Mouse (Mus musculus) kidney, embryonic 14.5 days (tissue): ENCODE measurements around the gene Serpinc1. TPM values are rescaled to one million over a fixed set of nuclear protein-coding genes. Genes with fewer than 3 reads are reported as not detected.
A peak's percentile ranks its signal among the peaks of the same experiment; 100 is the strongest.

ENCODE experiments used
- ATAC-seq: fragments of 200-750 bp; cut with Nextera tagmentation; 2 replicates; pipeline ENCODE4 v1.8.0; 2017; ENCODE audit warnings: moderate number of reproducible peaks, mild to moderate bottlenecking, moderate TSS enrichment, moderate library complexity; ENCODE audit not compliant: low FRiP score, low TSS enrichment
- H3K27ac ChIP-seq: fragments of 300-500 bp; sonication (generic); 2 replicates; pipeline ENCODE4 v1.5.1; 2014; ENCODE audit warnings: low read depth, mild to moderate bottlenecking, low read length, moderate library complexity, mixed read lengths
- H3K27me3 ChIP-seq: fragments of 300-500 bp; sonication (generic); 2 replicates; pipeline ENCODE4 v1.6.1; 2014; ENCODE audit warnings: mild to moderate bottlenecking, low read length; ENCODE audit not compliant: control insufficient read depth, insufficient read depth
- H3K36me3 ChIP-seq: fragments of 300-500 bp; sonication (generic); 2 replicates; pipeline ENCODE4 v1.6.1; 2014; ENCODE audit warnings: low read length, mixed read lengths; ENCODE audit not compliant: control insufficient read depth, insufficient read depth
- H3K4me1 ChIP-seq: fragments of 300-500 bp; sonication (generic); 2 replicates; pipeline ENCODE4 v1.6.1; 2014; ENCODE audit warnings: low read length, mixed read lengths; ENCODE audit not compliant: control insufficient read depth, insufficient read depth
- H3K4me2 ChIP-seq: fragments of 300-500 bp; sonication (generic); replicated peaks from 2 replicates; pipeline ENCODE4 v1.6.1; 2014; ENCODE audit warnings: low read depth, mild to moderate bottlenecking, low read length
- H3K4me3 ChIP-seq: fragments of 300-500 bp; sonication (generic); 2 replicates; pipeline ENCODE4 v1.5.1; 2014; ENCODE audit warnings: mild to moderate bottlenecking, low read length
- H3K9ac ChIP-seq: fragments of 300-500 bp; sonication (generic); 2 replicates; pipeline ENCODE4 v1.6.1; 2014; ENCODE audit warnings: low read depth, mild to moderate bottlenecking, low read length, moderate library complexity
- H3K9me3 ChIP-seq: fragments of 300-500 bp; sonication (generic); 2 replicates; pipeline ENCODE4 v1.6.1; 2016; ENCODE audit warnings: low read length; ENCODE audit not compliant: control insufficient read depth
- WGBS: fragments of 180-500 bp; shearing (Covaris S2); extraction: QIAGEN DNeasy Blood & Tissue Kit; methylation state at CpG from one replicate; pipeline ENCODE4 v1.1.7; 2014; 5-methylcytosine and 5-hydroxymethylcytosine counted together
- polyA plus RNA-seq: library from polyadenylated mRNA; unstranded; fragments of >200 nt; fragmentation: Nextera tagmentation; extraction: Ambion mirVana; gene quantifications from 2 replicates; pipeline ENCODE4 v1.2.1, GENCODE M21; 2014

Gene Serpinc1
- polyA plus RNA-seq, 1 experiment from 2014 or later, result 1.9 TPM

DNA sequence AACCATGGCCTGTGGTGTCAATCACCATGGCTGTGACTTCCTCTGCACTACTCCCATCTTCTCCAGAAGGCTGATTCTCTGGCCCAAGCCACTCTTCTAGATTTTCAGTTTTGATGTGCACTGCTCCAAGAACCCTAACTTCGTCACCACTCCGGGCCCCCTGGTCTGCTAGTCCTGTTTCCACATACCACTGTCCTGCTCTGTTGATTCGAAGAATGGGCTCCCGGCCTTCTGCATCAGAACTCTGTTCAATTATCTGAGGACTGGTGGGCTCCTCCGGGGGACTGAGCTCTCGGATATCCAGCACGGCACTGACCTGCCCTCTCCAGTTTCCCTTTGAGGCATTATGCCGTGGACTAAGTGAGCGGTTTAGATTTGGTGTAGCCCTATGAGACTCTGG lies 53.5 kb downstream of the Serpinc1 start:
- Histone ChIP-seq H3K36me3 (peaks cover 42% of the 10 kb centered on the region), H3K4me1 (no peaks in the 10 kb centered on the region), H3K27ac (no peak overlapping the region), H3K4me3 (no peak overlapping the region), H3K27me3 (no peaks in the 10 kb centered on the region), H3K4me2 (no peak overlapping the region), H3K9me3 (no peaks in the 10 kb centered on the region), H3K9ac (no peak overlapping the region)
- 84% methylated on average over 9 of the region's 9 CpGs for WGBS
- no peak for ATAC-seq

DNA sequence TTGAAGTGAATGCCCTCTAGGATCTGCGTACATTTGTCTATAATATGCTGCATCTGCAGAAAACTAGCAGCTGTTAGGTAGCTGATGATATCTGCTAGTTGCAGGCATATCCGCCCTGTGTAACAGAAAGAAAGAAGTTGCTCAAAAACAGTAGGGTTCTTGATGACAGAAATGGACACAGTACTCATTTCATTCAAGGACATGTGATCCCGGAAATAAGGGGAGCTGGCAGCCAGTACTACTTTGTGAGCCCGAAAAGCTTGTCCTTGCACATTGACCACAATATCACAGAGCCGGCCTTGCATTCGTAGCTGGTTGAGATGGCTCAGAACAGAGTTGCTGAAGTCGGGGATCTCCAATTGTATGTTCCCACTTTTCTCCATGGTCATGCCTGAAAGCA lies 54.0 kb downstream of the Serpinc1 start:
- Histone ChIP-seq H3K27me3 (no peaks in the 10 kb centered on the region), H3K4me3 (no peak overlapping the region), H3K36me3 (peaks cover 46% of the 10 kb centered on the region), H3K4me1 (no peaks in the 10 kb centered on the region; the same call in 1 of the 2 replicates), H3K9me3 (no peaks in the 10 kb centered on the region), H3K27ac (no peak overlapping the region), H3K4me2 (no peak overlapping the region), H3K9ac (no peak overlapping the region)
- WGBS, result 92% methylated on average over 7 of the region's 7 CpGs
- no peak for ATAC-seq

- Histone ChIP-seq H3K9ac (peak overlapping the region; percentile 97), H3K4me1 (peaks cover 2% of the 10 kb centered on the region; the same call in 1 of the 2 replicates), H3K27me3 (no peaks in the 10 kb centered on the region), H3K36me3 (peaks cover 61% of the 10 kb centered on the region), H3K27ac (peak overlapping the region; percentile 85), H3K4me3 (peak overlapping the region; percentile 92), H3K9me3 (no peaks in the 10 kb centered on the region), H3K4me2 (peak overlapping the region; percentile 58)
- no peak for ATAC-seq
- under 1% methylated on average over 21 of the region's 21 CpGs for WGBS
Observed at GRCm38 (mm10) chr1:161033856-161034434, 55.6 kb downstream of the Serpinc1 start.

DNA sequence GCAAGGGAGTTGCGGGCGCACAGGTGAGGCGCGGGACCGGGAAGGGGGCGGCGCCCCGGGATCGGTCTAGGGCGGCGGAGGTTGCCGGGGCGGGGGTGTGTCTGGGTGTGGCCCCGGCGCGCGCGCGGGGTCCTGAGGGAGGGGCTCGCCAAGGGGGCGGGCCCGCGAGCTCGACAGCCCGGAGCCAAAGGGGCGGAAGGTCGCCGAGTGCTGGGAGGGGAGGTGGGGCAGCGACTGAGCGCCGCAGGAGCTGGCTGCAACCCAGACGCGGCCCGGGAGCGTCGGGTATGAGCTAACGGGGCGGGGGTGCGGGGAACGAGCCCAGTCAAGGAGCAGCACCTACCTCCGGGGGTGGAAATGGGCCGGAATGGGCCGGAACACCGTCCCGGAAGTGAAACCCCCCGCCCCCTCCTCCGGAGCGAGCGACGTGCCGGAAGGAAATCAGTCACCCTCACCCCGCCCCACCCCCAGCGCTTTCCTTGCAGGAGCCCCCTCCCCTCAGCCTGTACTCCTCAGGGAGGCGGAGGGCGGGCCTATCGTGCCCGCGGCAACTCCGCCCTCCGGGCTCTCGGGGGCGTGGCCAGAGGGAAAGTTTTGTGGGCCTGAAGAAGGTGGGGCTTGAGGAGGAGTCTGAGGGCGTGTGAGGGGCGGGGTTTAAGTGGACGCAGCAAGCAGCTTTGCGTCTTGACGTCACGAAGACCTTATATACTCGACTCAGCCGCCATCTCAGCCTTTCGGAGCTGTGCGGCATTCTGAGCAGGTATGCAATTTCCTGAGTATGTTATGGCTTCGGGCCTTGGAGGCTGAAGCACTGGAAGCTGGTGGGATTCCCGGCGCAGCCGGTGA lies 56.3 kb downstream of the Serpinc1 start, which contains the start of gene Zbtb37:
Gene Zbtb37 (minus strand): TSS at position 415 of the 846 bp plus-strand sequence.
- ATAC-seq, result peak; percentile 92
- Histone ChIP-seq H3K27me3 (no peaks in the 10 kb centered on the region), H3K4me3 (peak within 1 kb of the TSS; percentile 92), H3K27ac (peak within 1 kb of the TSS; percentile 91), H3K9me3 (no peaks in the 10 kb centered on the region), H3K4me2 (peak within 1 kb of the TSS; percentile 82), H3K9ac (peak within 1 kb of the TSS; percentile 97), H3K36me3 (peaks cover 62% of the 10 kb centered on the region), H3K4me1 (peaks cover 2% of the 10 kb centered on the region; the same call in 1 of the 2 replicates)
- under 1% methylated on average over 74 of the region's 76 CpGs for WGBS

DNA sequence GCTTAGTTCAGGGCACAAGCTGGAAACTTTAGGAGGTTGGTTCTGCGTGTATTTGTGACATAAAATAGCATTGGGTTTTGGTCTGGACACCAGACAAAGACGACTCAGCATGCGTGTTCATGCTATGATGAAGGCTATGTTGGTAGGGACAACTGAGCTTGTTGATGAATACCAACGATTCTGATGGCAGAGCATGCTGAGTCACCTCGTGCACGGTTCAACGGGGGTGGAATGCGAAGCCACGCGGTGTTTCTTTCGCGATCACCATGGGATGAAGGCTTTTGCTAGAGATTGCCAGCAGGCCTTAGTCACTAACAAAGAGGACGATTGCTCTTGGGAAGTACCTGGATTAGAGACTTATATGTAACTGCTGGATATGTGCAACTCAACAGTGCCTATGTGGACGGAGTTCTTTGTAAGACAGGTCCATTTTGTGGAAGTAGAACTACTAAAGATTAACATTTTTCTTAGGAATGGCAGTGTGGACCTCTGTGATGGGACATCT lies 56.9 kb downstream of the Serpinc1 start:
- ATAC-seq, result peak; percentile 5; the same call in 1 of the 2 replicates
- Histone ChIP-seq H3K4me2 (peak overlapping the region; percentile 82), H3K4me3 (peak overlapping the region; percentile 92), H3K36me3 (peaks cover 59% of the 10 kb centered on the region), H3K9ac (peak overlapping the region; percentile 97), H3K9me3 (no peaks in the 10 kb centered on the region), H3K4me1 (peaks cover 2% of the 10 kb centered on the region; the same call in 1 of the 2 replicates), H3K27me3 (no peaks in the 10 kb centered on the region), H3K27ac (peak overlapping the region; percentile 91)
- WGBS, result under 1% methylated on average over 14 of the region's 14 CpGs

DNA sequence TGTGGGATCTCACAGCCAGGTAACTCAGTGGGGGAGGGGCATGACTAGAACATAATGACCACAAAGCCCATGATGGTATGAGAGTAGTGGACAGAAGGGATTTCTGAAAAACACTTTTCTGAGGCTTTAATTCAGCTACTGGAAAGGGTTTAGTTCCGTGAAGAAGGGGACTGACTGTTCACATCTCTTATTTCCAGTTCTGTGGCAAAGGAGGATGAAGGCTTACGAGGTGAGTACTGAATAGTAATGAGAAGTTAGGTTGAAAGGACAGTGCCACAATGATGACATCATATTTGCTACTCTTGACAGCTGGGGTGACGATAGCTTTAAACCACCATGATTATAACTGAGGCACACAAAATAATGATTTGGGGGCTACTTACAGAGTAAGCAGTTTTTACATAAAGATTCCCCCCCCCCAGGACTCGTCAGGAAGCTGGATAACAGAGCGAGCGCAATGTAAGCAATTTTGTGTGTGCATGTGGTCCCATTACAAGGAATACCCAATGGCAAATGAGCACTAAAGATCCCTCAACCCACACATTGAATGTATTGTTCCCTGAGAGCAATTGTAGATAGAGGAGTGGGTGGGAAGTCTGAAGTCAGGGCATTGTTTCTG lies 57.5 kb downstream of the Serpinc1 start:
- no peaks in the 10 kb centered on the region for H3K9me3 ChIP-seq
- H3K4me3 ChIP-seq, result peak overlapping the region; percentile 92
- H3K4me1 ChIP-seq, result peaks cover 2% of the 10 kb centered on the region; the same call in 1 of the 2 replicates
- H3K36me3 ChIP-seq, result peaks cover 59% of the 10 kb centered on the region
- WGBS, result 0% methylated on average over 6 of the region's 6 CpGs
- peak overlapping the region; percentile 82 for H3K4me2 ChIP-seq
- no peaks in the 10 kb centered on the region for H3K27me3 ChIP-seq
- ATAC-seq, result no peak
- peak overlapping the region; percentile 97 for H3K9ac ChIP-seq
- peak overlapping the region; percentile 91 for H3K27ac ChIP-seq

DNA sequence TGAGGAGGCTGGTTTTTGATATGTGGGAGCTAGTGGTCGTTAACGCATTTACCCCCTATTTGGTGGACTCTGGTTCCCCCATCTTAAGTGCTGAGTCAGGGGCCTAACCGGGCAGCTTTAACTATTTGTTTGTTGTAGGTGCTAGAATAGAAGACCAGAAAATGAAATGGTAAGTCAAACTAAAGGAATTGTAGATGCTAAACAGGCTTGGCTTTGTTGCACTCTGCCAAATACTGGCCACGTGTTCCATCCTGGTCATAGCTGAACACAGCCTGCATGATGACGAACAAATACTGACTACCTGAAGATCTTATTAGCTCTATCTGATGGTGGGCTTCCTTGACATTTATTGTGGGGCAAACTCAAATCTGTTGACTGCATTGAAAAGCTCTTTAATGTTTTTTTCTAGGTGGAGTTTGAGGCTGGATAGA lies 58.0 kb downstream of the Serpinc1 start:
- Histone ChIP-seq H3K36me3 (peaks cover 57% of the 10 kb centered on the region), H3K27me3 (no peaks in the 10 kb centered on the region), H3K9ac (peak overlapping the region; percentile 97), H3K4me2 (peak overlapping the region; percentile 82), H3K4me1 (peaks cover 2% of the 10 kb centered on the region; the same call in 1 of the 2 replicates), H3K27ac (peak overlapping the region; percentile 91), H3K9me3 (no peaks in the 10 kb centered on the region), H3K4me3 (peak overlapping the region; percentile 92)
- 0% methylated on average over 5 of the region's 5 CpGs for WGBS
- no peak for ATAC-seq

DNA sequence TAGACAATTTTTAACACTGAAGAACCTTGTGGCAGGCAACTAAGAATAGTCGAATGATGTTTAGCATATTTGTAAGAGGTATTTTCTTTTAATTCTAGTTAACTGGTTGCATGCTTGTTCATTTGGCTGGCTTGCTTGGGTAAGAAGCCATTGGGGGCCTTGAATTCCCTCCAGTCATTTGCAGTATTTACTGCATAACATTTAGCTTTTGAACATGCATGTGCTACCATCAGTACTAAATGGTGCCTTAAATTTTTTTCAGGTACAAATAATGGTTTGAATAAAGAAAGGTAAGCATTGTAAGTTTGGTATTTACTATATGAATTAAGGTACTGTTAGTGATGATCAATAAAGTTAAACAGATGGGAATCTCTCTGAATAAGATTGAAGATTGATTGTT lies 58.6 kb downstream of the Serpinc1 start:
- Histone ChIP-seq H3K4me2 (peak overlapping the region; percentile 82), H3K9me3 (no peaks in the 10 kb centered on the region), H3K4me1 (peaks cover 2% of the 10 kb centered on the region; the same call in 1 of the 2 replicates), H3K9ac (peak overlapping the region; percentile 97), H3K27ac (peak overlapping the region; percentile 91; the same call in 1 of the 2 replicates), H3K27me3 (no peaks in the 10 kb centered on the region), H3K36me3 (peaks cover 55% of the 10 kb centered on the region), H3K4me3 (peak overlapping the region; percentile 92)
- 6% methylated on average over 1 of the region's 1 CpGs for WGBS
- ATAC-seq, result no peak
